Mouse (Mus musculus) thymus, postnatal 25 days (tissue): ENCODE results near the gene Sntb2.
A peak's percentile ranks its signal among the peaks of the same experiment; 100 is the strongest.
"Not testable (repeated sequence)": the region's sequence is repeated elsewhere in the genome, so short reads cannot be mapped to it uniquely, and the experiment has no call there.

ENCODE experiments used
- DNase-seq: peaks from one replicate; pipeline ENCODE4 v3.0.0; 2022

Sntb2 gene

GRCm38 (mm10) chr8:106973526-106973925 lies 38.0 kb downstream of the Sntb2 start:
- peak; percentile 14 for DNase-seq

- DNase-seq = peak; percentile 12
Measured at GRCm38 (mm10) chr8:106974754-106975153, 39.2 kb downstream of the Sntb2 start.

- DNase-seq = no peak
Measured at GRCm38 (mm10) chr8:106975764-106976163, 40.2 kb downstream of the Sntb2 start.

GRCm38 (mm10) chr8:106976436-106976835 lies 40.9 kb downstream of the Sntb2 start:
- no peak for DNase-seq

- DNase-seq = no peak
Measured at GRCm38 (mm10) chr8:106978755-106979251, 43.3 kb downstream of the Sntb2 start.

- no peak for DNase-seq
Measured at GRCm38 (mm10) chr8:106985404-106985821, 49.9 kb downstream of the Sntb2 start.

- no peak for DNase-seq
Measured at GRCm38 (mm10) chr8:106985951-106986350, 50.4 kb downstream of the Sntb2 start.

- DNase-seq = no peak
Measured at GRCm38 (mm10) chr8:106987557-106987956, 52.0 kb downstream of the Sntb2 start.

GRCm38 (mm10) chr8:106991393-106991792 lies 55.8 kb downstream of the Sntb2 start:
- DNase-seq = no peak

- DNase-seq = not testable (repeated sequence)
Measured at GRCm38 (mm10) chr8:106996339-106996738, 60.8 kb downstream of the Sntb2 start.

- DNase-seq = no peak
Measured at GRCm38 (mm10) chr8:106997416-106997815, 61.9 kb downstream of the Sntb2 start.

GRCm38 (mm10) chr8:106999068-106999467 lies 63.5 kb downstream of the Sntb2 start:
- DNase-seq = no peak

GRCm38 (mm10) chr8:107002532-107002931 lies 67.0 kb downstream of the Sntb2 start:
- peak; percentile 87 for DNase-seq

GRCm38 (mm10) chr8:107007795-107008194 lies 72.2 kb downstream of the Sntb2 start:
- no peak for DNase-seq

- no peak for DNase-seq
Measured at GRCm38 (mm10) chr8:107012666-107013065, 77.1 kb downstream of the Sntb2 start.

- no peak for DNase-seq
Measured at GRCm38 (mm10) chr8:107014915-107015314, 79.4 kb downstream of the Sntb2 start.

- no peak for DNase-seq
Measured at GRCm38 (mm10) chr8:107023479-107023878, 87.9 kb downstream of the Sntb2 start.

GRCm38 (mm10) chr8:107029310-107029709 lies 93.8 kb downstream of the Sntb2 start:
- DNase-seq = no peak

- DNase-seq = no peak
Measured at GRCm38 (mm10) chr8:107030058-107030457, 94.5 kb downstream of the Sntb2 start.

- peak; percentile 98 for DNase-seq
Measured at GRCm38 (mm10) chr8:107030650-107031576, 95.4 kb downstream of the Sntb2 start, which contains the start of gene Vps4a. Vps4a (plus strand) TSS chr8:107031222.

GRCm38 (mm10) chr8:107031577-107032090 lies 96.1 kb downstream of the Sntb2 start:
- no peak for DNase-seq

- not testable (repeated sequence) for DNase-seq
Measured at GRCm38 (mm10) chr8:107033609-107034008, 98.1 kb downstream of the Sntb2 start.

- DNase-seq = no peak
Measured at GRCm38 (mm10) chr8:107035641-107036040, 100.1 kb downstream of the Sntb2 start.

GRCm38 (mm10) chr8:107036626-107037025 lies 101.1 kb downstream of the Sntb2 start:
- DNase-seq = no peak
